Mouse (Mus musculus): ENCODE data around the gene Gprc5c.
"Not testable (repeated sequence)": the region's sequence is repeated elsewhere in the genome, so short reads cannot be mapped to it uniquely, and the experiment has no call there.

Gprc5c gene

GRCm38 (mm10) chr11:114907567-114907966 is 56.6 kb downstream of the Gprc5c start:
- DNase-seq (ENCODE audit: extremely low read depth, low read depth, low spot score), result no peak

GRCm38 (mm10) chr11:114908086-114908485 is 57.1 kb downstream of the Gprc5c start:
- DNase-seq (ENCODE audit: extremely low read depth, low read depth, low spot score), result no peak

DNA sequence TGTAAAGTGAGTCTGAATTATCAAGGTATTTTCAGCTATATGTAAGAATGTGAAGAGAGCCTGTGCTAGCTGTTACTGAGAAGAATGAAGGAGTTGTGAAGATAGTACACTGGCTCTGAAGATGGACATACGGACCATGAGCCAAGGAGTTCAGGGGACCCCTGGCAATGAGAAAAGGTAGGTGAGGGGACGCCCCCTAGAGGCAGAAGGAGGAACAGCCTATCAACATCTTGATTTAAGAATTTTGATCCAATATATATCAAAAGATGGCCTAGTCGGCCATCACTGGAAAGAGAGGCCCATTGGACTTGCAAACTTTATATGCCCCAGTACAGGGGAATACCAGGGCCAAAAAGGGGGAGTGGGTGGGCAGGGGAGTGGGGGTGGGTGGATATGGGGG is 58.6 kb downstream of the Gprc5c start:
- DNase-seq (ENCODE audit: extremely low read depth, low read depth, low spot score), result not testable (repeated sequence)

GRCm38 (mm10) chr11:114912847-114913246 is 61.9 kb downstream of the Gprc5c start:
- no peak for DNase-seq (ENCODE audit: extremely low read depth, low read depth, low spot score)

DNA sequence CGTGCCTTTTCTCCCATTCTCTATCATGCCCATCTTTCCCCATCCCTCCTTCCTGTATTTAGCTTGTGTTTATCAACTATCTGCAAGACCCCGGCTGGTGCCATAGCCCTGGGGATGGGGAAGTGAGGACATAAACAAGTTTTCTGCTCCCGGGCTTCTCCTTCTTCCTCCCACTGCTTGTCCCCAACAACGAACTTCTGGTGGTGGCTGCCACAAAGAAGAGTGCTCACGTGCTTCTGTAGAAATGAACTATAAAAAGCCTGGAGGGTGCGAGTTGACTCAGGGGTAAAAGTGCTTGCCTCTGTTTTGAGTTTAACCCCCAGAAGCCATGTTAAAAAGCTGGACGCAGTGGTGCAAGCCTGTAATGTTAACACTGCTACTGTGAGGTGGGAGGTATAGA is 64.0 kb downstream of the Gprc5c start:
- DNase-seq (ENCODE audit: extremely low read depth, low read depth, low spot score), result no peak

DNA sequence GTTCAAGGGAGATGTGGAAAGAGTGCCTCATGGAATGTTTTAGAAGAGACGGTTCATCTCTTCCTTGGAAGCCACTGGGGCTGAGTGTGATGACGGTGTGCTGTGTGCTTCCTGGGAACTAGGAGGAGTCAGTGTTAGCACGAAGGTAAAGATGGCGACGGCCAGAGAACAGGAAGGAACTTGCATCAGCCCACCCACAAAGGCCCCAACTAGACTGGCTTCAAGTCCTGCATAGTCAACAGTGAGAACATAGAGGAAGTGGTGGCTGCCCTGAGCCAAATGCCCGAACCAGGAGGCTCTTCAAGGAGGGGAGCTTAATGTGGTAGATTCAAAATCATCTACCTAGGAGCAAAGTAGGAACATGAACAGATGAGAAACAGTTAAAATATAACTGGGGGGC is 66.2 kb downstream of the Gprc5c start:
- no peak for DNase-seq (ENCODE audit: extremely low read depth, low read depth, low spot score)
